Mouse (Mus musculus) erythroblast, embryonic 14.5 days (primary cell): ENCODE results near the gene Klf5.

Experiments used
- GATA1 ChIP-seq: IDR thresholded peaks from 2 replicates; pipeline ENCODE4 v1.6.1; 2012; ENCODE audit warnings: low read length, inconsistent platforms, mixed read lengths
- TAL1 ChIP-seq: IDR thresholded peaks from 3 replicates; pipeline ENCODE4 v1.6.1; 2012; ENCODE audit warnings: low read length, inconsistent platforms, mixed read lengths

GRCm38 (mm10) chr14:99325597-99326472 is 27.3 kb downstream of the Klf5 start:
- TF ChIP-seq TAL1, result no peak
- TF ChIP-seq GATA1, result no peak
